Mouse (Mus musculus): ENCODE measurements around the gene Ctsd. TPM values are rescaled to one million over a fixed set of nuclear protein-coding genes. Genes with fewer than 3 reads are reported as not detected.
"Not testable (repeated sequence)": the region's sequence is repeated elsewhere in the genome, so short reads cannot be mapped to it uniquely, and the experiment has no call there.

The Ctsd gene
- total RNA-seq (2021): 100 to 1,000 TPM; 252 to 270 TPM
- long read RNA-seq, transcript Ctsd-202 (9 exons, 2,127 nt): major isoform, 433 of 487 reads
- long read RNA-seq, partial matches to known transcripts: 35 of 487 reads
- long read RNA-seq, other reads (novel, unspliced or antisense): 19 of 487 reads

DNA sequence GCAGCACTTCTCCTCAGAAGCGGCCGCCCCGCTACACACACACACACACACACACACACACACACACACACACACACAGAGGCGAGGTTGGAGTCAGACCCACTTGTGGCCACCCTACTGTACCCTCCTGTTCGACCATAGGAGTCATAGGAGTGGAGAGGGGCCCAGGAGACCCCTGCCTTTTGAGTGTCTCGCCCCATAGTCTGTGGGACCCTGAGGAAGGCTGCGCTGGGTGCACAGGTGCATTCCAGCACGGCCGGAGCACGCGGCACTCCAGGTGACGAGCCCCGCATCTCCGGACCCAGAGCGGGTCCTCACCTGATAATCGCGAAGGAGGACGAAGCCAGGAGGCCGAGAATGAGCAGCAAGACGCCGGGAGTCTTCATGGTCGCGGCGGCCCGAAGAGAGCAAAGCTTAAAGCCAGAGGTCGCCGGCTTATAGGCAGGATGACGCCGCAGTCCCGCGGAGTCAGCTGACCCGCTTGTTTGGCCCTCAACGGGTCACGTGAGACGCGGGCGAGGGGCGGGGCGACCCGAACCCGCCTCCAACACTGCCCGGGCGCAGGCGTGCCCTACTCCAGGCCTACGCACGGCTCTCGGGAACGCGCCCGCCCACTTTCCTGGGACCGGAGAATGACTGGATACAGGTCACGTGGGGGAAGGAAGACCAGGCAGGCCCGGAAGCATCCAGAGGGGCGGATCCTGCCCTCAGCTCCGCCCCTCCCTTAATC is at the start of gene Ctsd:
Ctsd (minus strand) TSS at position 620 of the 730 bp plus-strand sequence.
- DNase-seq (ENCODE audit: low spot score in 2 of 2): peak; percentile 94 to 96

DNA sequence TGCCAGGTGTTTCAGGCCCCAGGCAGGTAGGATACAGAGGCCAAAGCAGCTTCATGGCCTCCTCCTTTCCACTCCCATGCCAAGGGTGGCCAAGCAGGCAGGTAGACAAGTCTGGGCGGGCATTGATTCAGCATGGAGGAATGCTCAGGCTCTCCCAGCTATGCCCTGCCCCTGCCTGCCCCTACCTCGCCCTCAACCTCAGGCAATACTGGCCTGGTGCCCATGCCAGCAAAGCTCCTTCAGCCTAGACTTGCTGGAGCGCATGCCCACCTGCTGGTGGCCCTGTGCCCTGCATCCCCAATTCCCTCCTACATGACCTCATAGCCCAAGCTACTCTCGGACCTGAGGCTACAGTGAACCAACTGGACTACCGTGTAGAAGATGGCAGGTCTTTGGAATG is 49.5 kb upstream of the Ctsd start:
- no peak for DNase-seq (ENCODE audit: low spot score in 2 of 2)

DNA sequence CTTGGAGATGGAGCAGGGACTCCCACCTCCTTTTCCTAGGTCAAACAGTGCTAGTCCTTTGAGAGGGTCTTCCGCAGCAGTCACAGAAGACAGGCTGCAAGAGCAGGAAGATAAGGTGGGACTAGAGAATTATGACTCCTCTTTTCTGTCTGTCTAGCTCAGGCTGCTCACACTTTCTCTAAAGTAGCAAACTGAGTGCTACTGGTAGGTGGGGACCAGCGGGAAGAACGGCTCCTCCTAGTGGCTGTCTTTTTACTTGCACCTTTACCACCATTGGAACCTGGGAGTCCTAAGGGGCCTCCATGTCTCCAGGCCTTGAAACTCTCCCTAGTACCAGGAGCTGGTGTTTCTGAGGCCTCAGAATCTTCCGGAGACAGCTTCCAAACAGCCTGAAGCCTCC is 47.7 kb upstream of the Ctsd start:
- DNase-seq (ENCODE audit: low spot score in 2 of 2): peak; percentile 71 to 75

DNA sequence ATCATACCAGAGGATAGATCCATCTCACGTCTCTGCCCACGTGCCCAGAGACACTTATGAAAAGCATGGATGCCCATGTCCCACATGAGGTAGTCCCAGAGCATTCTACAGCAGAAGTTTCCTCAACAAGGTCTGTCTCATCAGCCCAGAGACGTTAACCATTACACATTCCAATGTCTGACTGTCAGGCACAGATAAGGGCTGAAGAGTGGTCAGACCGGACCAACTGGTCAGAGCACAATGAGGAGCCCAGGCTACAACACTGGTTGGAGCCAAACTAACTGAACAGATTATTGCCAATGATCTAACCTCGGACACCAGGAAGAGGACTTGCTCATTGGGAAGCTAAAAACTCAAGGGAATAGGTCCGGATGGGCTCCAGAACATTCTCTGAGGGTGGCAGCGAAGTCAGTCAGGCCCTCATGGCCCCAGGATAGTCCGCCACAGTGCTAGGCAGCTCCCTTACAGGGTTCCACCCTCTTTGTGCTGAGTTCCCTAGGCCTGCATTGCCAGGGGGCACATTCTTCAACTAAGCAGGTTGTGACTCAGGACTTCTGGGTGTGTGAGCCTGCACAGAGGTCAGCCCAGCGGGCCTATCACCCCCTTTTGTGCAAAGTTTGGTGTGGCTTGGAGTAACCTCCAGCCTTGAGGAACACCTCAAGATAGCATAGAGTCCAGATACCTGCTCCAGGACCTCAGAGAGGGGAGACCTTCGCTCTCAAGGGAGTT is 46.5 kb upstream of the Ctsd start, which contains the start of gene Syt8:
Syt8 (plus strand) TSS at position 714 of the 729 bp plus-strand sequence.
- DNase-seq (ENCODE audit: low spot score in 2 of 2): no peak

DNA sequence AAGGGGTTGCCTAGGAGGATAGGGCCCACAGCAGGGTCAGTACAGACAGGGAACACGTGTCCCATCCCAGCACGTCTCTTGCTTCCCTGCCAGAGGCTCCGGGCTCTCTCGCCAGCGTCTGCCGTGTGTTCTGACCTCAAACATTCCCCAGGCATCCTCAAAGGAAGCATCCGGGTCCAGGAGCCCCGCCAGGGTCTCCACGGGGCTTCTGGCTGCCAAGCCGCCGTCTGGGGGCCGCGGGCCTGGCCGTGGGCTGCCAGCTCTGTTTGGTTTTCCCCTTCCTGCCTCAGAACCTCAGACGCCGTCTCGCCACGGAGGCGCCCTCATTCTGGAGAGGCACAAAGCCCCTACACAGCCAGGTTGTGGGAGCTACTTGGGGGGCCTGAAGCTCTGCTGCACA is 45.8 kb upstream of the Ctsd start:
- DNase-seq (ENCODE audit: low spot score in 2 of 2): no peak

DNA sequence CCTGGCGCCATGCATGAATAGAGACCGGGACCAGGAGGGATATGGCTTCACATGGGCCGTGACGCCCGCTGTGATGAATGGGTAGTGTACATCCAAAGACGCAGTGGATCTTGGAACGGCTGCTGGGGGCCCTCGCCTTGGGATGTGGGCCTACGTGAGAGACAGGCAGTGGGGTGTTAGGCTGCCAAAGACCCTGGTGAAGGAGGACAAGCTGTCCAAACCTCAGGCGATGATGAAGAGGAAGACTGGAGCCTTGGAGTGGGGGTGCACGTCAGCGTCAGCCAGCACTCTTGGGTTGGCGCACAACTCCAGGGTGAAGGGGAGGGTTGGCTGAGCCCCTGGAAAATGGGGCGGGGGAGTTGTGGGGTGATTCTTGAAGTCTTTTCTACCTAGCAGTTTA is 43.3 kb upstream of the Ctsd start:
- no peak for DNase-seq (ENCODE audit: low spot score in 2 of 2)

DNA sequence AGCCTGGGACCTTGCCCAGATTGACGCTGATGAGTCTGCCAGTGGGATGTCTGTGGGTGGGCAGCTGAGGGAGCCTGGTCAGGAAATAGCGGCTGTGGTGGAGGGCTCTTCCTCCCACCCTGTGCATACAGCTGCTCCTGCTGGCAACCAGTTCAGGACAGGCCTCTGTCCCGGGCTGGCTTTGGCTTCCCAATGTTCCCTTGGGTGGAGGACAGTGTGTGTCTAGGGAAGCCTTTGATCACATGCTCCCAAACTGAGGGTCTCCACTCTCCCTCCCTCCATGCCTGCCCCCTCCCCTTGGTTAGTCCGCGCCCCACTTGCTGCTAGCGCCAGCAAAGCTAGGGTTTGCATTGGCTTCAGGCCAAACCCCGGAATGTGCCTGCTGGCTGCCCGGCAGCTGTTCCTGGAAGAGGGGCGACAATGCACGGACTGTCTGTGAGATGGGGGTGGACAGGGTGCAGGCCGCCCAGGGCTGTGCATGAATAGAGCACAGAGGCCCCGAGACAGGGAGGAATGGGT is 42.4 kb upstream of the Ctsd start:
- DNase-seq (ENCODE audit: low spot score in 2 of 2): peak; percentile 71 to 74

DNA sequence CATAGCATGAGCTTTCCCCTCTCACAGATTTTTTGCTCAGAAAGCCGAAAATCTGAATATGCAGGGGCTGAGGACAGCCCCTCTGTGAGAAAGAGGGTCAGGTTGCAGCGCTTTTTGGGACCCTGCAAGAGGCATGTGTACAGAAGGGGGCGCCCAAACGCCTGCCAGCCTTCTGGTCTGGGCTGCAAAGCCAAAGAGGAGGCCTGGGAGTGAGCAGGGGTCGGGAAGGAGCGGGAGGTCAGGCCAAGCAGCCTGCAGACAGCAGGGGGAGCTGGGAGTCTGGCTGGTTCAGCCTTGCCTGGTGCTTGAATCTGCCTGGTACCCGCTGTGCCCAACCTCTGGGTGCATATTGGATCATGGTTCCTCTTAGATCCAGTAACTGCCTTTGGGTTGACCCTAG is 40.4 kb upstream of the Ctsd start:
- peak; percentile 52 to 54 for DNase-seq (ENCODE audit: low spot score in 2 of 2)

DNA sequence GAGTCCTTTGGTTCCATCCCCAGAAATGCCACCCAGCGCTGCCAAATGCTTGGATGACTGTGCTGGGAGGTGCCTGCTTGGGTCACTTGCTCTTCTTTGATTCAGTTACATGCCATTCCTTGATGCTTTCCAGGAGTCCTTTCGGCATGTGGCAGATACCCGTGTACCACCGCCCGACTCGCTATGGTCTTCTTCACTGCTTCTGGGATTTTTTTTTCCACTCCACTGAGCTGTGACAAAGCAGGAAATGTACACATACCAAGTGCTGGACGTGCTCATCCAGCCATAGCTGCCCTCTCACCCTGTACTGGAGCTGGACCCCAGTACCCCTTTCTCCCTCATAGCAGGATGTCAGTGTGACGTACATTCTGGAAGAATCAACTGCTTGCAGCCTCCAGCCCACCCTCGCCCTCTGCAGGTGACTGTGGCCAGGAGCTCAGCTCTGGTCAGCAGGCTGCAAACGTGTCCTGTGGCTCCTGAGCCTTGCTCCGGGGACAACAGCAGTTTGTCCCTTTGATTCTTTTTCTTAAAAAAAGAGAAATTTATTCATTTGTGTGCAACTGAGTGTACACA is 37.9 kb upstream of the Ctsd start:
- no peak for DNase-seq (ENCODE audit: low spot score in 2 of 2)

DNA sequence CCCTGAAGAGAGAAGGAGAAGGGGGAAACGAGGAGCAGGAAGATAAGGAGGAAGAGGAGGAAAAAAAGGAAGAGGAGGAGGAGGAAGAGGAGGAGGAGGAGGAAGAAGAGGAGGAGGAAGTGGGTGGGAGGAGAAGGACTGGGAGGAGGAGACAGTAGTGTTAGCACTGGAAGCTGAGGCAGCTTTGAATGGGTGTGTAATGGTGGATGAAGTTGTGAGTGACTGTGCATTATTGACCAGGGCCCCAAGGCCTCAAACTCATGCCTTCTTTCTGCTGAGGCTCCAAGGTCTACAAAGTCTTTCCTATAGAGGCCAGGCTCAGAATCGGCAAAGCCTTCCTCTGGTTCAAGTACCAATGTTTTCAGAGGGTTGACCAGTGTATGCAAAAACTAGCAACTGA is 34.0 kb upstream of the Ctsd start:
- DNase-seq (ENCODE audit: low spot score in 2 of 2): no peak

DNA sequence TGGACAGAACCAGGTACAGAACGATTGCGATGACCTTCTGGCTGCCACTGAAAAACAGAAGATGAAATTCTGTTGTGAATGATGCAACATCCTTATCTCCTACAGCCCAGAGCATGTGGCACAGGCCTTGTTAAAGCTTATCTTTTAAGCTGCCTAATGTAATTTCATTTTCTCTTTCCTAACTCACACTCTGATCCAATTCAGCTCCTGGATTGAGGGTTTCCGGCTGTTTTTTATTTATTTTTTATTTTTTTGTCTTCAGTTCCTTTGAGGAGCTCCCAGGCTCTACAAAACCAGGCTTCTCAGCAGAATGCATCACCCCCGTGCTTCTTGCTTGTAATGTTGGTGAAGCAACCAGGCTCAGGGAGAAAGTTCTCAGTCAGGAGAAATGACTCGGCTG is 32.0 kb upstream of the Ctsd start:
- no peak for DNase-seq (ENCODE audit: low spot score in 2 of 2)

DNA sequence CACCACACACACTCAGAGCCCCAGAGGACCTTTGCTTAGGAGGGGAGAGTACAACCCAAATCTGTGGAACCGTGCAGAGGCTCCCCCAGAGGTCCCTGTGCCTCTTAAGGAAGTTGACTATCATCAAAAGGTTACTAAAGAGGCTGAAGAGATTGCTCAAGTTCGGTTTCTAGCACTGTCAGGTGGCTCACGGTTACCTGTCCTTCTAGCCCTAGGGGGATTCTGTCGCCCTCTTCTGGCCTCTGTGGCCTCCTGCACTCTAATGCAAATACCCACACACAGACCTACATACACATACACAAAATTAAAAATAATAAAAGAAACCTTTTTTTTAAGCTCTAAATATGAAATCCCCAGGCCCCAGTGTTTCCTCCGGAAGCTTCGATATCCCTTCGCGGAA is 30.8 kb upstream of the Ctsd start:
- DNase-seq (ENCODE audit: low spot score in 2 of 2): no peak

DNA sequence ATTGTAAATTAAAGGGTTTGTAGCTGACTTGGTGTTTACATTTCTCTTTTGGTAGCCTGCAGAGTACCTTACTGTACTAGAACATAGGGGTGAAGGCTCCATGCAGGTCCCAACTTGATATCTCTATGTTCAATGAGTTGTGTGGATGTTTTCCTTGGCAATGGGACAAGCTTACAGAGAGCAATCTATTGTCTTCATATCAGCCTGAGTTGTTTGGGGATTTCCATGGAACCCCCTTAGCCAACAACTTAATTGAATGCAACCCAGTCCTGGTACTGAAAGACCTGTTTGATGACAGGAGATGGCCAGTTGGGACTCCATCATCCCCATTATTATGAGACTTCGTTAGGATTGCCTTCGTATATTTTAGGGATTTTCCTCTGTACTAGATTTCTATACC is 30.2 kb upstream of the Ctsd start:
- no peak for DNase-seq (ENCODE audit: low spot score in 2 of 2)

DNA sequence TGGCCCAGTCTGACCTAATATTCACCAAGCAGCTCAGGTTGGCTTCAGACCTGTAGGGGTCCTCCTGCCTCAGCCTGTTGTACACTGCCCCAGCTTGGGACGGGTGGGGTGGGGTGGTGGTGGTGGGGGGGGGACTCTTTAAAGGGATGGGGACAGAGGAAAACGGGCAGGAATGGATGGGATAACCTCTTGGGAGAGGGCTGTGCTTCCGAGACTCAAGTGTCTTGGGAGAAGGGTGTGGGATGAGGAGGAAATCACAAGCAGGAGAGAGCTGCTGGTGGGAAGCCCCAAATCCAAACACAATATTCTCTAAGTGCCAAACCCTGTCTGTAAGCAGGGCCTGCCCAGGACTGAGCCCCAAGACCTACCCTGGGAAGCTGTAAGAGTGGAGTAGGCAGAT is 28.4 kb upstream of the Ctsd start:
- no peak for DNase-seq (ENCODE audit: low spot score in 2 of 2)

DNA sequence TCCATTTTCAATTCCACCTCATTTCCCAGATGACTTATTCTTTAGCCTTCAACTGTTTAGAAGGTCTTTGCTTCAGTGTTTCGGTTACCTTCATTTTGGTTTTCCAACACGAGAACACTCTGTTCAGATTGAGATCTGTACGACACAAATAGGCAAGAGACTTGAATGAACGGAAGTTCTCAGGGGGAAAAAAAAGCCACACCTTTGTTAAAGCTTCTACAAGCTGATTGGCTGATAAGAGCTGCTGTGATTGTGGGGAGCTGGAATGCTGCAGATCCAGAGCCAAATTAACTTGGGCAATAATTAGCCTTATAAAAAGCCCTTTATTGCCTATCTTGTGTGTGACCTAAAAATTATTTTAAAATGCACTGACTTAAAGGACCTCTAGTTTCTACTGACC is 27.5 kb upstream of the Ctsd start:
- no peak for DNase-seq (ENCODE audit: low spot score in 2 of 2)

DNA sequence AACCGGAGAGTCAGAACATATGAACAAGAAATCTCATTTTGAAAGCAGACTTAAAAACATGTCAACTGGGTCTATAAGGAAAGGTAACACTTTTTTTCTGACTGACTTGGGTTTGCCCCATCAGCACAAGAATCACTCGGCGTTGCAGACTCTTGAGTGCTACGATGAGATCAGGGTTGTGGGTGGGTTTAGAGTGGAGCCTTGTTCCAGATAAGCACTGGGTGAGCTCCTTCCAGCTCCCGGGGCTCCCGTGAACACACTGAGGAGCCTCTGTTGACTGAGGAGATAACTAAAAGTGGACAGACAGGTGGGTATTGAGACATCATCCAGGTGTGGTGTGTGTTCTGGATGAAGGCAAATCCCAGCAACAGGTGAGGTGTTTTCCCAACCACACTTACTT is 25.4 kb upstream of the Ctsd start:
- DNase-seq (ENCODE audit: low spot score in 2 of 2): no peak

DNA sequence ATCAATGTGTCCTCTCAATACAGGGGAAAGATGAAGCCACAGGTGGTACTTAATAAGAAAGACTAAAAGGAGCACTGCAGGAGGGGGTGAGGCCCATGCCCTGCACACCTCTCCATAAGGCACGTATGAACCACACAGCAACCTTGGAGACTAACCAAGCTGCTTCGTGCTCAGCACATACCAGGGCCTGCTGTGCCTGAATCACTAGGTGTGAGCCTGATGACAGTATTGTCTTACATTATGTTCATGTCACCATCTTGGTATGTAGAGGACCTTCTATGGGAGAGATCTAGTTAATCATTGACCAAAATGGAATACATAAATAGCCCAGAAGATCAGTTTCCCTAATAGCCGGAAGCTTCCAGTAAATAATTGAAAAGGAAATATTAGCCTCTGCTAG is 21.8 kb upstream of the Ctsd start:
- DNase-seq (ENCODE audit: low spot score in 2 of 2): no peak

DNA sequence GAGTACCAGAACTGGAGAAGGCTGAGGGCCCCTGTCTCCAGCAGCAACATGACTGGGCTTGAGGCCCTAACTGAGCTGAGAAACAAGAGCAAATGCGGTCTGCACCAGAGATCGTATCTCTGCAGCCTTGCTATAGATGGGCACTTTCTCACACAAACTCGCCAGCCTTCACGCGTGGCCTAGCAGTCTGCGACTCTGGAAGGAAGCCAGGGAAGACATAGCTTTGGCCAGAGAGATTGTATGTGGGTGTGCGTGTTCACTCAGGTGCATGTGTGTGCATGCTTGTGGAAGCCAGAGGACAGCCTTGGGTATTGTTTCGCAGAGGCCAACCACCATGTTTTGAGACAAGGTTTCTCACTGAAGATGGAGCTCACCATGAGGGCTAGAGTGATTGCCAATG is 20.8 kb upstream of the Ctsd start:
- DNase-seq (ENCODE audit: low spot score in 2 of 2): no peak

DNA sequence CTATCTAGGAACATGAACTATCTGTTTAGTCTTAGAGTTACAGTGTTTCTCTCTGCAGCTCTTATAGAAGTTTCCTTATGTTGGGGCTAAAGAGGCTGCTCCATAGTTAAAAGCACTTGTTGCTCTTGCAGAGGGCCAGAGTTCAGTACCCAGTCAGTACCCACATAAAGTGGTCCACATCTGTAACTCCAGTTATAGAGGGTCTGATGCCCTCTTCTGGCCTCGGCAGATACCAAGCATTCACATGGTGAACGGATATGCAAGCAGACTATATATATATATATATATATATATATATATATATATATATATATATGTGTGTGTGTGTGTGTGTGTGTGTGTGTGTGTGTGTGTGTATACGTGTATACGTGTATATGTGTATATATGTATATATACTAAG is 20.1 kb upstream of the Ctsd start:
- no peak for DNase-seq (ENCODE audit: low spot score in 2 of 2)

DNA sequence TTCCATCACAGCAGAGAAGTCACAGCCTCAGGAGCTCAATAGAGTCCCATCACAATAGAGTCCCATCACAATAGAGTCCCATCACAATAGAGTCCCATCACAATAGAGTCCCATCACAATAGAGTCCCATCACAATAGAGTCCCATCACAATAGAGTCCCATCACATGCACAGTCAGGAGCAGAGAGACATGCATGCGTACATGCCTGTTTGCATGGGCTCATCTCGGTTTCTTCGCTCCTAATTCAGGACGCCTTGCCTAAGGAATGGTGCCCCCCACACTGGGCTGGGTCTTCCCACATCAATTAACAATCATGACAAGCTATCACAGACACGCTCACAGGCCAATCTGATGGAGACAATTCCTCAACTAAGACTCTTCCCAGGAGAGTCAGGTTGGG is 17.3 kb upstream of the Ctsd start:
- DNase-seq (ENCODE audit: low spot score in 2 of 2): not testable (repeated sequence)

DNA sequence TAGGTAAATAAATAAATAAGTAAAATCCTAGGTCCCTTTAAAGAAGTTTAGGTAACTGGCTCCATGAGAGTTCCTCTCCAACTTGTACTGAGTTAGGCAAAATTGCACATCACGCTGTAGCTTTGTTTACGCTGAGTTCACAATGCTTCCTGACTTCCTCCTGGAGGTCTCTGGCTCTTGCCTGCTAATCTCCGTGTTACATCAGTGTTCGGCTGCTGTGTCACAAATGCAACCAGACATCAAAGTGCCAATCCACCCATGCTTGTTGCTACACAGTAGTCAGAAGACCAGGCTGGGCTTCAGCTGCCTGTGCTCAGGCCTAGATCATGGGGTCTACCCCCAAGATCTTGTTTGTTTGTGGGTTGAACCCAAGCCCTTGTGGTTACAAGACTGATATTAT is 15.8 kb upstream of the Ctsd start:
- DNase-seq (ENCODE audit: low spot score in 2 of 2): no peak

DNA sequence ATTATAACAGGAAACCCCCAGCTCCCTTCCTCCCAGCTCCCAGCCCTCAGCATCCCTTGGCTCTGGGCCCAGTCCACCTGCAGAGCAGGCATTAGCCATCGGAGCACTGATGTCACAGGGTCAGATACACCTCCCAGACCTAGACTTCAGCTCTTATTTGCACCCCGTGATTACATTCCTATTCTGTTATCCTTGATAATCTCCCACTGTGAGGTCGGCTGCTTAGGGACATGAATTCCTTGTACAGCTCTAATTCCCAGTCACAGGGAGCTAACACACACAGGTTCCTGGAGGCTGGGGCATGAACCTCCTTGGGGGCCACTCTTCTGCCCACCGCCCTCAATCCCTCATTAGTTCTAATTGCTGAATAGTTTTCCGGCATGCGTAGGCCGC is 12.9 kb upstream of the Ctsd start:
- no peak for DNase-seq (ENCODE audit: low spot score in 2 of 2)
